Mouse (Mus musculus) liver, embryonic 12.5 days (tissue): ENCODE results near the gene Rnf141. TPM values are rescaled to one million over a fixed set of nuclear protein-coding genes. Genes with fewer than 3 reads are reported as not detected.

Experiments used
- ATAC-seq: fragments of 200-750 bp; cut with Nextera tagmentation; 2 replicates; pipeline ENCODE4 v1.8.0; 2017; ENCODE audit warnings: moderate number of reproducible peaks, mild to moderate bottlenecking, moderate library complexity
- H3K27ac ChIP-seq: fragments of 300-500 bp; sonication (generic); 2 replicates; pipeline ENCODE4 v1.5.1; 2016; ENCODE audit warnings: mild to moderate bottlenecking
- H3K27me3 ChIP-seq: fragments of 300-500 bp; sonication (generic); replicated peaks from 2 replicates; pipeline ENCODE4 v1.6.1; 2016; ENCODE audit warnings: mild to moderate bottlenecking, moderate library complexity
- H3K36me3 ChIP-seq: fragments of 300-500 bp; sonication (generic); 2 replicates; pipeline ENCODE4 v1.6.1; 2016; ENCODE audit warnings: mild to moderate bottlenecking, moderate library complexity
- H3K4me1 ChIP-seq: fragments of 300-500 bp; sonication (generic); 2 replicates; pipeline ENCODE4 v1.6.1; 2016
- H3K4me2 ChIP-seq: fragments of 300-500 bp; sonication (generic); 2 replicates; pipeline ENCODE4 v1.6.1; 2016; ENCODE audit warnings: mild to moderate bottlenecking, moderate library complexity
- H3K4me3 ChIP-seq: fragments of 300-500 bp; sonication (generic); 2 replicates; pipeline ENCODE4 v1.5.1; 2016; ENCODE audit warnings: mild to moderate bottlenecking, moderate library complexity
- H3K9ac ChIP-seq: fragments of 300-500 bp; sonication (generic); 2 replicates; pipeline ENCODE4 v1.6.1; 2016; ENCODE audit warnings: mild to moderate bottlenecking, moderate library complexity
- H3K9me3 ChIP-seq: fragments of 300-500 bp; sonication (generic); replicated peaks from 2 replicates; pipeline ENCODE4 v1.6.1; 2016; ENCODE audit warnings: mild to moderate bottlenecking, moderate library complexity
- WGBS: fragments of 180-500 bp; shearing (Covaris S2); methylation state at CpG from one replicate; pipeline ENCODE4 v1.1.7; 2016; ENCODE audit not compliant: insufficient replicate concordance; 5-methylcytosine and 5-hydroxymethylcytosine counted together
- polyA plus RNA-seq: library from polyadenylated mRNA; unstranded; fragments of >200 nt; fragmentation: Nextera tagmentation; extraction: Ambion mirVana; gene quantifications from 2 replicates; pipeline ENCODE4 v1.2.1, GENCODE M21; 2016

Gene Rnf141
- 29.1 and 31.7 TPM in 2 replicates for polyA plus RNA-seq

GRCm38 (mm10) chr7:110843916-110844874 is at the start of gene Rnf141:
Rnf141 (minus strand) TSS chr7:110844457.
- WGBS, result under 1% methylated on average over 42 of the region's 42 CpGs
- no peaks in the 10 kb centered on the region for H3K27me3 ChIP-seq
- H3K4me1 ChIP-seq, result peaks cover 50% of the 10 kb centered on the region
- H3K4me2 ChIP-seq, result peak within 1 kb of the TSS; percentile 84
- ATAC-seq, result peak; percentile 91
- peaks cover 8% of the 10 kb centered on the region for H3K36me3 ChIP-seq
- H3K4me3 ChIP-seq, result peak within 1 kb of the TSS; percentile 75
- H3K27ac ChIP-seq, result peak within 1 kb of the TSS; percentile 93
- peak within 1 kb of the TSS; percentile 86 for H3K9ac ChIP-seq
- no peaks in the 10 kb centered on the region for H3K9me3 ChIP-seq

- Histone ChIP-seq H3K27me3 (no peaks in the 10 kb centered on the region), H3K9me3 (no peaks in the 10 kb centered on the region), H3K4me3 (peak overlapping the region; percentile 14), H3K27ac (peak overlapping the region; percentile 68), H3K4me2 (peak overlapping the region; percentile 57), H3K36me3 (no peaks in the 10 kb centered on the region), H3K4me1 (peaks cover 44% of the 10 kb centered on the region), H3K9ac (peak overlapping the region; percentile 48)
- ATAC-seq, result peak; percentile 69; the same call in 1 of the 2 replicates
- 23% methylated on average over 9 of the region's 9 CpGs for WGBS
Observed at GRCm38 (mm10) chr7:110891501-110891986, 47.3 kb upstream of the Rnf141 start.

GRCm38 (mm10) chr7:110881746-110882333 is 37.6 kb upstream of the Rnf141 start:
- Histone ChIP-seq H3K4me3 (no peak overlapping the region), H3K9ac (no peak overlapping the region), H3K27me3 (no peaks in the 10 kb centered on the region), H3K4me1 (peaks cover 53% of the 10 kb centered on the region), H3K27ac (peak overlapping the region; percentile 56), H3K9me3 (no peaks in the 10 kb centered on the region), H3K4me2 (no peak overlapping the region), H3K36me3 (no peaks in the 10 kb centered on the region)
- 0 out of 2 replicates have a peak, but pooled peaks have one; percentile 12 for ATAC-seq
- WGBS, result 61% methylated on average over 2 of the region's 2 CpGs

GRCm38 (mm10) chr7:110878028-110878427 is 33.8 kb upstream of the Rnf141 start:
- H3K27me3 ChIP-seq, result no peaks in the 10 kb centered on the region
- H3K9ac ChIP-seq, result no peak overlapping the region
- H3K9me3 ChIP-seq, result no peaks in the 10 kb centered on the region
- H3K4me1 ChIP-seq, result peaks cover 57% of the 10 kb centered on the region
- 48% methylated on average over 4 of the region's 4 CpGs for WGBS
- ATAC-seq, result no peak
- no peak overlapping the region for H3K4me3 ChIP-seq
- peak overlapping the region; percentile 49; the same call in 1 of the 2 replicates for H3K27ac ChIP-seq
- H3K36me3 ChIP-seq, result 0 out of 2 replicates have a peak, but pooled peaks cover 9% of the 10 kb centered on the region
- H3K4me2 ChIP-seq, result no peak overlapping the region

DNA sequence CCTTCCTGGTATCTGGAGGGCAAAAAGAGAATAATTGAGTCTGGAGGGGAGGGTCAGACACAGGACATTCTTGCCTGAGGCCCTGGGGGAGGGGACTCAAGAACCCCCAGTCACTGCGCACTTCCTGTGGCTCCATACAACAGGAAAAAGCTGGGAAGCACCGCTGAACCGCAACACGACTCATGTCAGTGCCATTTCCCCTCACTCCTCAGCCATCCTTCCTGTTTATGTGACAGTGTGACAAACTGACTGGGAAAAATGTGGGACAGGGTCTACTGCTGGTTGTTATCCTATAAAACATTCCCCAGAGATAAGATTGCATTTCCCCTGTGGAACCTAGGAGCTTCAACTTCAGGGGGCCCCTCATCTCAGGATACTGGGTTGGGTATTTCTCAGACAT is 32.7 kb upstream of the Rnf141 start:
- Histone ChIP-seq H3K9me3 (no peaks in the 10 kb centered on the region), H3K4me2 (no peak overlapping the region), H3K27me3 (no peaks in the 10 kb centered on the region), H3K36me3 (0 out of 2 replicates have a peak, but pooled peaks cover 9% of the 10 kb centered on the region), H3K9ac (no peak overlapping the region), H3K27ac (peak overlapping the region; percentile 49), H3K4me1 (peaks cover 49% of the 10 kb centered on the region), H3K4me3 (no peak overlapping the region)
- whole genome bisulfite sequencing, result 35% methylated on average over 4 of the region's 4 CpGs
- ATAC-seq, result 0 out of 2 replicates have a peak, but pooled peaks have one; percentile 20

GRCm38 (mm10) chr7:110868807-110869206 is 24.6 kb upstream of the Rnf141 start:
- H3K4me3 ChIP-seq, result no peak overlapping the region
- H3K27ac ChIP-seq, result no peak overlapping the region
- H3K9ac ChIP-seq, result no peak overlapping the region
- 68% methylated on average over 5 of the region's 5 CpGs for WGBS
- H3K36me3 ChIP-seq, result peaks cover 5% of the 10 kb centered on the region; the same call in 1 of the 2 replicates
- no peak overlapping the region for H3K4me2 ChIP-seq
- H3K27me3 ChIP-seq, result 0 out of 2 replicates have a peak, but pooled peaks cover 3% of the 10 kb centered on the region
- H3K4me1 ChIP-seq, result peaks cover 5% of the 10 kb centered on the region
- no peak for ATAC-seq
- no peaks in the 10 kb centered on the region for H3K9me3 ChIP-seq

DNA sequence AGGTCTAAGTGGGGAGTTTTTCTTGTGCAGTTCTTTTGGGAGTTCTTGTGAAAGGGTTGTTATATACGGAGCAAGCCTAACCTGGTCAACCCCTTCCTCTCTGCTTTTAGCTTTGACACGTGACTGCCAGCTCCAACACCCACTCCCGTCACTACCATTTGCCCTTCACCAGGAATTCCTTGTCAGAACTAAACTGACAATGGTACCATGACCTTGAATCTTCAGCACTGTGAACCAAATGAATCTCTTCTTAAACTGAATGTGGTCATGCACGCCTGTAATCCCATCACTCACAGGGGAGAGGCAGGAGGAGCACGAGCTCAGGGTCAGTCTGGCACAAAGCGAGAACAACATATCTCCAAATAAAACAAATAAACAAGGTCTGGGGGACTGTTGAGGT is 22.9 kb upstream of the Rnf141 start:
- no peak overlapping the region for H3K4me3 ChIP-seq
- no peak overlapping the region for H3K27ac ChIP-seq
- no peaks in the 10 kb centered on the region for H3K9me3 ChIP-seq
- no peak overlapping the region for H3K9ac ChIP-seq
- no peak overlapping the region for H3K4me2 ChIP-seq
- 77% methylated on average over 6 of the region's 6 CpGs for WGBS
- ATAC-seq, result no peak
- H3K27me3 ChIP-seq, result 0 out of 2 replicates have a peak, but pooled peaks cover 3% of the 10 kb centered on the region
- peaks cover 5% of the 10 kb centered on the region; the same call in 1 of the 2 replicates for H3K36me3 ChIP-seq
- H3K4me1 ChIP-seq, result peaks cover 9% of the 10 kb centered on the region

- WGBS, result 84% methylated on average over 3 of the region's 3 CpGs
- H3K4me2 ChIP-seq, result no peak overlapping the region
- peaks cover under 1% of the 10 kb centered on the region; the same call in 1 of the 2 replicates for H3K36me3 ChIP-seq
- H3K9me3 ChIP-seq, result no peaks in the 10 kb centered on the region
- peaks cover 11% of the 10 kb centered on the region for H3K4me1 ChIP-seq
- ATAC-seq, result no peak
- no peak overlapping the region for H3K4me3 ChIP-seq
- H3K27ac ChIP-seq, result no peak overlapping the region
- no peak overlapping the region for H3K9ac ChIP-seq
- 0 out of 2 replicates have a peak, but pooled peaks cover under 1% of the 10 kb centered on the region for H3K27me3 ChIP-seq
Observed at GRCm38 (mm10) chr7:110866021-110866420, 21.8 kb upstream of the Rnf141 start.

DNA sequence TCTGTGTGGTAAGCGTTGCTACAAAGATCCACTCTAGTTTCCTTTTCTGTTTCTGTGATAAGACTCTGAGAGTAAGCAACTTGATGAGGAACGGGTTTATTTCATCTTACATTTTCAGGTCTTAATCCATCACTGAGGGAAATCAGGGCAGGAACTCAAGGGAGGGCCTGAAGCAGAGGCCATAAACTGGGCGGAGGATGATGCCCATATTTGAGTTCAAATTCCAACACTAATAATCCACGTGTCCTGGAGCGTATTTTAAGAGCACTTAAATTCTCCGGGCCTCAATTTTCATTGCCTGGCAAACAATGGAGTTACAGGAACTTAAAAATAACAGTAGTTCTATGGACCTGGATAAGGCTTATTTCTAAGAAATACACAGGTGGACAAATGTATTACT is 21.3 kb upstream of the Rnf141 start:
- H3K4me2 ChIP-seq, result no peak overlapping the region
- H3K27ac ChIP-seq, result no peak overlapping the region
- H3K4me3 ChIP-seq, result no peak overlapping the region
- ATAC-seq, result no peak
- H3K36me3 ChIP-seq, result no peaks in the 10 kb centered on the region
- peaks cover 15% of the 10 kb centered on the region for H3K4me1 ChIP-seq
- no peak overlapping the region for H3K9ac ChIP-seq
- H3K9me3 ChIP-seq, result no peaks in the 10 kb centered on the region
- 70% methylated on average over 6 of the region's 6 CpGs for WGBS
- H3K27me3 ChIP-seq, result no peaks in the 10 kb centered on the region

DNA sequence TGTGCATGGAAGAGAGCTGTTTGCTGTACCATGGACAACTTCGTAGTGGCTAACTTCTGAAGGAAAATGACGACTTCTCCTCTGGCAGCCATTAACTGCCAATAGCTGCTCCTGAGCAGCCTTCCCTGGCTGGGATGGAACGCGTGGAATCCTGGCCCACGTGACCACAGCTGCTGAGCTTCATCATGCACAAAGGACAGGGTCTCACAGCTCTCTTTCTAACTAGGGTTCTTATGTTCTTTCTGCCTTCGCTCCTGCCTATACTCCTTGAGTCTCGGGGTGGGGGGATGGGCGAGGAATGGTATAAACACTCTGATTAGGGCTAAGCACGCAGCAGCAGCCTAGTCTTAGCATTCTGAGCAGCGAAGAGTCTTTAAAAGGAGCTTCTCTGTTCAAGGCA is 20.8 kb upstream of the Rnf141 start:
- no peaks in the 10 kb centered on the region for H3K27me3 ChIP-seq
- H3K4me2 ChIP-seq, result 0 out of 2 replicates have a peak overlapping the region, but pooled peaks have one; percentile 7
- H3K9ac ChIP-seq, result no peak overlapping the region
- no peak overlapping the region for H3K27ac ChIP-seq
- no peaks in the 10 kb centered on the region for H3K36me3 ChIP-seq
- no peak for ATAC-seq
- 63% methylated on average over 10 of the region's 10 CpGs for WGBS
- peaks cover 20% of the 10 kb centered on the region for H3K4me1 ChIP-seq
- no peaks in the 10 kb centered on the region for H3K9me3 ChIP-seq
- no peak overlapping the region for H3K4me3 ChIP-seq

GRCm38 (mm10) chr7:110862751-110863289 is 18.6 kb upstream of the Rnf141 start, which contains the start of gene Lyve1:
Lyve1 (minus strand) TSS chr7:110863239.
- WGBS, result 42% methylated on average over 12 of the region's 12 CpGs
- Histone ChIP-seq H3K27me3 (no peaks in the 10 kb centered on the region), H3K36me3 (no peaks in the 10 kb centered on the region), H3K27ac (no peak within 1 kb of the TSS), H3K4me1 (peaks cover 34% of the 10 kb centered on the region), H3K4me2 (no peak within 1 kb of the TSS), H3K9ac (no peak within 1 kb of the TSS), H3K9me3 (no peaks in the 10 kb centered on the region), H3K4me3 (no peak within 1 kb of the TSS)
- ATAC-seq, result 0 out of 2 replicates have a peak, but pooled peaks have one; percentile 54
